Mouse (Mus musculus) midbrain, embryonic 14.5 days (tissue): ENCODE data around the gene Zkscan4. TPM values are rescaled to one million over a fixed set of nuclear protein-coding genes. Genes with fewer than 3 reads are reported as not detected.
A peak's percentile ranks its signal among the peaks of the same experiment; 100 is the strongest.
"Not testable (repeated sequence)": the region's sequence is repeated elsewhere in the genome, so short reads cannot be mapped to it uniquely, and the experiment has no call there.

Source experiments
- ATAC-seq: fragments of 200-750 bp; cut with Nextera tagmentation; 2 replicates; pipeline ENCODE4 v1.8.0; 2017; ENCODE audit warnings: moderate number of reproducible peaks, moderate library complexity; ENCODE audit not compliant: low FRiP score, low TSS enrichment
- DNase-seq: peaks from one replicate; pipeline ENCODE4 v3.0.0-alpha.2; 2015
- H3K27ac ChIP-seq: fragments of 300-500 bp; sonication (generic); replicated peaks from 2 replicates; pipeline ENCODE4 v1.5.1; 2014; ENCODE audit warnings: mild to moderate bottlenecking, low read depth, low read length, moderate library complexity
- H3K27me3 ChIP-seq: fragments of 300-500 bp; sonication (generic); 2 replicates; pipeline ENCODE4 v1.6.1; 2014; ENCODE audit warnings: low read length, control low read depth, mixed read lengths; ENCODE audit not compliant: control insufficient read depth, insufficient read depth
- H3K36me3 ChIP-seq: fragments of 300-500 bp; sonication (generic); 2 replicates; pipeline ENCODE4 v1.6.1; 2014; ENCODE audit warnings: low read length, control low read depth; ENCODE audit not compliant: control insufficient read depth, insufficient read depth
- H3K4me1 ChIP-seq: fragments of 300-500 bp; sonication (generic); 2 replicates; pipeline ENCODE4 v1.6.1; 2014; ENCODE audit warnings: mild to moderate bottlenecking, antibody characterized with exemption, low read length, control low read depth; ENCODE audit not compliant: control insufficient read depth, insufficient read depth
- H3K4me2 ChIP-seq: fragments of 300-500 bp; sonication (generic); 2 replicates; pipeline ENCODE4 v1.6.1; 2014; ENCODE audit warnings: mild to moderate bottlenecking, low read length, moderate library complexity
- H3K4me3 ChIP-seq: fragments of 300-500 bp; sonication (generic); replicated peaks from 2 replicates; pipeline ENCODE4 v1.5.1; 2014; ENCODE audit warnings: low read depth, low read length
- H3K9ac ChIP-seq: fragments of 300-500 bp; sonication (generic); replicated peaks from 2 replicates; pipeline ENCODE4 v1.6.1; 2014; ENCODE audit warnings: mild to moderate bottlenecking, low read length, moderate library complexity
- H3K9me3 ChIP-seq: fragments of 300-500 bp; sonication (generic); 2 replicates; pipeline ENCODE4 v1.6.1; 2016; ENCODE audit warnings: low read length, control low read depth, mixed read lengths; ENCODE audit not compliant: control insufficient read depth
- WGBS: fragments of 180-500 bp; shearing (Covaris S2); extraction: QIAGEN DNeasy Blood & Tissue Kit; methylation state at CpG from one replicate; pipeline ENCODE4 v1.1.7; 2014; 5-methylcytosine and 5-hydroxymethylcytosine counted together
- polyA plus RNA-seq: library from polyadenylated mRNA; unstranded; fragments of >200 nt; fragmentation: Nextera tagmentation; extraction: Ambion mirVana; gene quantifications from 2 replicates; pipeline ENCODE4 v1.2.1, GENCODE M21; 2014

Zkscan4 gene
- polyA plus RNA-seq, 1 experiment from 2014 or later, result 9.7 TPM

DNA sequence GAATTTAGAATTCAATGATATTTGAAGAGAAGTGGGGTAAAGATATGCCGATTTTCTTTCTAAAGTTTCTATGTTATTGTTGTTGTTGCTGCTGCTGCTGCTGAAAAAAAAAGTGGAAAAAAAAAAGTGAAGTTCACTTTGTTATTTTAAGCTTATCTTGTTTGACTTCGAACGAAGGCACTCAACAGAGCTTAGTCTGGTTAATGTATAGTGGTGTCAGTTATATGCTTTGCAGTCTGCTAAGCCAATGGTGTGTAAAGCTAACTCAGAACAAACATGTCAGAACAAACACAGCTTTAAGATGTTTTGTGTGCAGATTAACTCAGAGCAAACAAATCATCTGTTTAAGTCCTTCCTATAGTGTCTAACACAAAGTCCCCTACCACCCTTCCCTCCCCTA is 24.6 kb upstream of the Zkscan4 start:
- Histone ChIP-seq H3K4me1 (peaks cover 11% of the 10 kb centered on the region), H3K27ac (no peak overlapping the region), H3K36me3 (peaks cover 2% of the 10 kb centered on the region; the same call in 1 of the 2 replicates), H3K27me3 (no peaks in the 10 kb centered on the region), H3K9me3 (no peaks in the 10 kb centered on the region), H3K9ac (no peak overlapping the region), H3K4me3 (no peak overlapping the region; the same call in 1 of the 2 replicates), H3K4me2 (peak overlapping the region; percentile 63; the same call in 1 of the 2 replicates)
- ATAC-seq (no peak), DNase-seq (no peak)
- 86% methylated on average over 3 of the region's 3 CpGs for WGBS

- no peak overlapping the region for H3K9ac ChIP-seq
- H3K4me3 ChIP-seq, result no peak overlapping the region
- no peak for DNase-seq
- peaks cover 11% of the 10 kb centered on the region for H3K4me1 ChIP-seq
- 10% methylated on average over 4 of the region's 4 CpGs for WGBS
- ATAC-seq, result no peak
- H3K36me3 ChIP-seq, result no peaks in the 10 kb centered on the region
- H3K4me2 ChIP-seq, result no peak overlapping the region
- H3K9me3 ChIP-seq, result no peaks in the 10 kb centered on the region
- H3K27me3 ChIP-seq, result no peaks in the 10 kb centered on the region
- no peak overlapping the region for H3K27ac ChIP-seq
Measured at GRCm38 (mm10) chr13:21456347-21456746, 22.4 kb upstream of the Zkscan4 start.

DNA sequence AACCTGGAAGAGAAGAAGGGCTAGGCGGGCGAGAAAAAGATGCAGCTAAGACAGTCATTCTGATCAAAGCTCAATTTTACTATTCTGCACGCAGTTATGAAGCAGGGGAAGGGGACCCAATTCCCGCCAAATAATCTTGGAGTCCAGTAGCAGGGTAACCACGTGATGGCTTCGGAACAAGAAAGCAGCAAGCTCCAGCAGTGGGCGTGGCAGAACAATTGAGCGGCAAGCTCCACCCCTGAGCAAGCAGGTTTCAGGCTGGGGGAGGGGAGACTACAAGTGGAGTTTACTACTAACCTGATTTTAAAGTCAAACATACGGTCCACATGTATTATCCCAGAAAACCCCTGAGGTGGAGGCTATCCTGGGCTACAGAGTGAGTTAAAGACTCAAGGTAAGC is 16.2 kb upstream of the Zkscan4 start:
- H3K4me1 ChIP-seq, H3K4me3 ChIP-seq, H3K27me3 ChIP-seq, ATAC-seq, H3K36me3 ChIP-seq, DNase-seq, H3K9ac ChIP-seq, H3K9me3 ChIP-seq, H3K27ac ChIP-seq, H3K4me2 ChIP-seq: not testable (repeated sequence)
- WGBS, result 57% methylated on average over 9 of the region's 9 CpGs

DNA sequence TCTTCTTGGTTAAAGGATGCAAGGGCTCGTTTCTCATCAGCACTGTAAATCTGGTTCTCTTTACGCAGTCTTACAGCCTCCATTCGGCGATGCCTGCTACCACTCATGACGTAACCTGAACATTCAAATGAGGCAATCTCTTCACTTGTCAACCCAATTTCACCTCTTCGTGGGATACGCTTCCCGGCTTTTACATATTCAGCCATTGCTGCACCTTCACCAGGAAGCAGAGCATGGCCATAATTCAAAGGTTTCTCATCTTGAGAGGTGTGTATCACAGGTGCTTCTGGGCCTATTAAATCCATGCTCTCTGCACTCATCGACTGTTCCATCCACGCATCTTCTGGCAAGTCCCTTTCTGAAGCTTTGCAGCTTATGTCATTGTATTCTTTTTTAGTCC is 11.4 kb upstream of the Zkscan4 start:
- no peak overlapping the region for H3K4me2 ChIP-seq
- H3K27me3 ChIP-seq, result 0 out of 2 replicates have a peak, but pooled peaks cover 3% of the 10 kb centered on the region
- no peak overlapping the region for H3K27ac ChIP-seq
- H3K36me3 ChIP-seq, result no peaks in the 10 kb centered on the region
- H3K4me3 ChIP-seq, result no peak overlapping the region
- H3K9ac ChIP-seq, result no peak overlapping the region
- H3K4me1 ChIP-seq, result no peaks in the 10 kb centered on the region
- H3K9me3 ChIP-seq, result no peaks in the 10 kb centered on the region
- 86% methylated on average over 10 of the region's 10 CpGs for WGBS
- ATAC-seq (no peak), DNase-seq (no peak)

- DNase-seq (peak; percentile 93), ATAC-seq (peak; percentile 96)
- peak within 1 kb of the TSS; percentile 66 for H3K4me2 ChIP-seq
- H3K4me3 ChIP-seq, result peak within 1 kb of the TSS; percentile 53
- peak within 1 kb of the TSS; percentile 66 for H3K9ac ChIP-seq
- 1% methylated on average over 54 of the region's 54 CpGs for WGBS
- peak within 1 kb of the TSS; percentile 73 for H3K27ac ChIP-seq
- 0 out of 2 replicates have a peak, but pooled peaks cover 3% of the 10 kb centered on the region for H3K27me3 ChIP-seq
- no peaks in the 10 kb centered on the region for H3K36me3 ChIP-seq
- H3K9me3 ChIP-seq, result no peaks in the 10 kb centered on the region
- H3K4me1 ChIP-seq, result no peaks in the 10 kb centered on the region
Measured at GRCm38 (mm10) chr13:21468061-21469019, 10.4 kb upstream of the Zkscan4 start, which contains the start of gene Nkapl. TSS of gene Nkapl (minus strand) at chr13:21468509.

DNA sequence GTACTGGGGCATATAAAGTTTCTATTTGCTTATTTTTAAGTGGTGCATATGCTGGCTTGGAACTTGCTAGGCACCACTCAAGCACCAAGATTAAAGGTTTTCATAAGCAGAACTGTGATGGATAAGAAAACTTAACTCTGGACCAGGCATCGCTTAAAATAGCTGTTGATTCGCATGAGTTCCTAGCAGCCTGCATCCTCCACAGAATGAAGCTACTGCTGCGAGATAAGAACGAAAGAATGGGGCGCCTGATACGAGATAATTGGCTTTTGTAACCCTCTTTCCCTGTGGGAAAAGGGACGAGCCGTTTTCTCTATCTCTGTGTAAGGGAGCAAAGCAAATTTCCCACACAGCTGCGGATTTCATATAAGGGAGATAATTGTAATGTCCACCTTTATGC is 9.6 kb upstream of the Zkscan4 start:
- no peak for ATAC-seq
- DNase-seq, result no peak
- Histone ChIP-seq H3K4me2 (peak overlapping the region; percentile 66), H3K9ac (no peak overlapping the region), H3K27me3 (0 out of 2 replicates have a peak, but pooled peaks cover 3% of the 10 kb centered on the region), H3K4me3 (no peak overlapping the region), H3K27ac (no peak overlapping the region), H3K4me1 (no peaks in the 10 kb centered on the region), H3K9me3 (no peaks in the 10 kb centered on the region), H3K36me3 (no peaks in the 10 kb centered on the region)
- 13% methylated on average over 9 of the region's 9 CpGs for WGBS

DNA sequence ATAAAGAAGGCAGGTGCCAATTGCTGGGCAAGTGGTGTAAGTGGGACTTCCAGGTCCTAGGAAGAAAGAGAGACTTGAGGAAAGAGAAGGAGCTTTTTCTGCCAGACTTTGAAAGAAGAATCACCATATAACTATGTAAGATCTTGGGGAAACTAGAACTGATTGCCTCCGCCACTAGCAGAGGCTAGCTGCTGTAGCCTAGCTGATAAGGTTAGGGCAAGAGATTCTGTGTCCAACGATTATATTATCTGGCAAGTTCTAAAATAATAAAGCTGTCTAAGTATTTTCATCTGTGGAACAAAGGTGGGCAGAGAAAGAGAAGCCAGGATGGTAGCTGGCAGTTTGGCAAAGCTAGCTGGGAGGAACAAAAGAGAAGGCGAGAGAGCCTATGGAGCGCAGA is 6.3 kb upstream of the Zkscan4 start:
- no peak overlapping the region for H3K4me2 ChIP-seq
- no peaks in the 10 kb centered on the region for H3K4me1 ChIP-seq
- ATAC-seq (no peak), DNase-seq (no peak)
- no peaks in the 10 kb centered on the region for H3K36me3 ChIP-seq
- no peaks in the 10 kb centered on the region for H3K9me3 ChIP-seq
- 24% methylated on average over 4 of the region's 4 CpGs for WGBS
- H3K9ac ChIP-seq, result no peak overlapping the region
- H3K27ac ChIP-seq, result no peak overlapping the region
- 0 out of 2 replicates have a peak, but pooled peaks cover 3% of the 10 kb centered on the region for H3K27me3 ChIP-seq
- H3K4me3 ChIP-seq, result no peak overlapping the region

- no peak for ATAC-seq
- Histone ChIP-seq H3K4me2 (no peak overlapping the region), H3K9me3 (peaks cover 3% of the 10 kb centered on the region; the same call in 1 of the 2 replicates), H3K36me3 (peaks cover 15% of the 10 kb centered on the region), H3K27me3 (no peaks in the 10 kb centered on the region), H3K4me3 (no peak overlapping the region), H3K9ac (no peak overlapping the region), H3K4me1 (no peaks in the 10 kb centered on the region), H3K27ac (no peak overlapping the region)
- DNase-seq, result no peak
- WGBS, result 97% methylated on average over 1 of the region's 1 CpGs
Measured at GRCm38 (mm10) chr13:21486881-21487280, 8.2 kb downstream of the Zkscan4 start.

DNA sequence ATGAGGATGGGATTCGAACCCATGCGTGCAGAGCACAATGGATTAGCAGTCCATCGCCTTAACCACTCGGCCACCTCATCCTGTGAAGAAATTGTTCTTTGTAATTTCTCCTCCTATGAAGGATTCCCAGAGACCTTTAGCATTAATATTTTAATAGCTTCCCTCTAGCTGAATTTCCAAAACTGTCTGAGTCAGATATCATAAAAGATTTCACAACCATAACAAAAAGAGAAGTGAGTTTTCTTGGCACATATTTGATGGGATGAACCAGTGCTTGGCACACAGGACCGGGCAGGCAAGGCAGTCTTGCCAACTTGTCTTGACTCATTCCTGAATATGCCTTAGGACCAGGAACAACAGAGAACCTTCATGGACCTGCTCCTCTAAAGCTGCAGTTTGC is 14.1 kb downstream of the Zkscan4 start:
- no peaks in the 10 kb centered on the region for H3K36me3 ChIP-seq
- no peaks in the 10 kb centered on the region for H3K27me3 ChIP-seq
- H3K4me2 ChIP-seq, result no peak overlapping the region
- no peak for DNase-seq
- H3K9ac ChIP-seq, result no peak overlapping the region
- no peak overlapping the region for H3K4me3 ChIP-seq
- H3K9me3 ChIP-seq, result no peaks in the 10 kb centered on the region
- 93% methylated on average over 5 of the region's 5 CpGs for WGBS
- H3K27ac ChIP-seq, result no peak overlapping the region
- ATAC-seq, result no peak
- H3K4me1 ChIP-seq, result no peaks in the 10 kb centered on the region
